Mouse (Mus musculus): ENCODE results near the gene Gucy2g. TPM values are rescaled to one million over a fixed set of nuclear protein-coding genes. Genes with fewer than 3 reads are reported as not detected.

The Gucy2g gene
- total and polyA plus RNA-seq, 3 experiments = 0.65 to 2.4 TPM; not detected in 1

DNA sequence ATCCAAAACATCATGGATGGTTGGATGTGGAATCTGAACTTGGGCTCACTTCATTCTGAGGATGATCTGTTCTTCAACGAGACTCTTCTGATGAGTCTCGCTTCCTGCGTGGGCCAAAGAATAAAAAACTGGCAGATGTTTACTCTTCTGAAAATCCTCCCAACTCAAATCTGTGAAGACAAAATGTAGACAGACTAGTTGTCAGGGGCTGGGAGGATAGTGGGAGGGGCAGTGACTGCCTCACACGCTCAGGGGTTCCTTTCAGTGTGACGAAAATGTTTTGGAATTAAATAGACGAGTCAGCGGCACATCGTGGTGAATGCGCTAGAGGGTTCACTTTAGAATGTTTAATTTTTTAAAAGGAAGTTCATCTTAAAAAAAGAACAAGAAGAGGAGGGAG is 15.1 kb upstream of the Gucy2g start:
- Histone ChIP-seq H3K36me3 (ENCODE audit: control insufficient read depth in 1 of 2, insufficient read depth in 2 of 2, low read length in 2 of 2) (peaks cover 6 to 56% of the 10 kb centered on the region in 2 experiments), H3K4me3 (ENCODE audit: control insufficient read depth in 1 of 2, insufficient read depth in 1 of 2, low read depth in 2 of 2, low read length in 2 of 2) (no peak overlapping the region), H3K79me2 (ENCODE audit: control insufficient read depth, insufficient read depth, low read length, poor library complexity) (peaks cover 64% of the 10 kb centered on the region), H3K4me1 (ENCODE audit: control insufficient read depth in 1 of 2, insufficient read depth in 2 of 2, low read length in 2 of 2) (peaks cover 41 to 48% of the 10 kb centered on the region in 2 experiments), H3K9ac (ENCODE audit: control insufficient read depth, low read depth, low read length, poor library complexity, severe bottlenecking) (peak overlapping the region; percentile 5; the same call in 1 of the 2 replicates), H3K27ac (ENCODE audit: control insufficient read depth, low read depth, low read length) (no peak overlapping the region), H3K27me3 (ENCODE audit: control insufficient read depth in 1 of 2, insufficient read depth in 2 of 2, low read length in 2 of 2) (no peaks in the 10 kb centered on the region), H3K9me3 (replicated peaks; ENCODE audit: insufficient read depth, low read length) (no peaks in the 10 kb centered on the region)
- TF ChIP-seq MAX (IDR thresholded peaks at IDR 0.05; ENCODE audit: low read length) = no peak
- 0 out of 2 replicates have a peak, but pooled peaks have one; percentile 15 for TF ChIP-seq CHD1 (IDR thresholded peaks at IDR 0.05; ENCODE audit: low read depth, low read length)
- DNase-seq (ENCODE audit: low read depth, low spot score) = peak; percentile 34

DNA sequence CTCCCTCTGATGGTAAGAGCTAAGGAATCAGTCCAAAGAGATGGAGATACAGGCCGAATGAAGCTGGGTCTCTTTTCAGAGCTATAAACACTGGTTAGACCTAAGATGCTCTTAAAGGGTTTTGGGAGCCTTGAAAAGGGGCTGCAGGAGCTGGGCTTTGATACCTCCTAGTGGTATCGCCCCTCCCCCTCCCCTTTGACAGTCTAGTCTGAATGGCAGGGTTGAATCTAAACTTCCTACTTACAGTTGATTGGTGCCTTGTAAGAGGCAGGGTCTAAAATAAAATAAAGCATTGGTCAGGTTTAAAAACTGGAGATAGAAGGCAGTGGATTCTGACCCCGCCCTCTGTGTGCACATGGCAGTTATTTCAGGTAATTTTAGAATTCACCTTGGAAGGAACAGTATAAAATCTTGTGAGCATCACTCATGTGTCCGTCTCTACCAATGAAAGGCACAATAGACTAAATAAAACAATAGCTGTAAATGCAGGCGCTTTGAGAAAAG is 13.5 kb upstream of the Gucy2g start:
- H3K27ac ChIP-seq (ENCODE audit: control insufficient read depth, low read depth, low read length) = peak overlapping the region; percentile 95
- H3K4me1 ChIP-seq (ENCODE audit: control insufficient read depth in 1 of 2, insufficient read depth in 2 of 2, low read length in 2 of 2) = peaks cover 50 to 60% of the 10 kb centered on the region in 2 experiments
- peak; percentile 78; the same call in 1 of the 2 replicates for TF ChIP-seq MXI1 (IDR thresholded peaks at IDR 0.05; ENCODE audit: low read depth, low read length)
- no peak for TF ChIP-seq RCOR1 (IDR thresholded peaks at IDR 0.05; ENCODE audit: low read depth, low read length)
- peak; percentile 50 for TF ChIP-seq HCFC1 (IDR thresholded peaks at IDR 0.05; ENCODE audit: low read depth, low read length)
- TF ChIP-seq GATA1 (IDR thresholded peaks at IDR 0.05; ENCODE audit: low read depth, low read length) = peak; percentile 56
- 0 out of 2 replicates have a peak, but pooled peaks have one; percentile 12 for TF ChIP-seq KAT2A (conservative IDR thresholded peaks at IDR 0.05; ENCODE audit: low read depth, low read length)
- no peak for TF ChIP-seq UBTF (IDR thresholded peaks at IDR 0.05; ENCODE audit: borderline replicate concordance, insufficient read depth, low read depth, low read length)
- no peak; the same call in none of the 2 replicates for TF ChIP-seq ZMIZ1 (IDR thresholded peaks at IDR 0.05; ENCODE audit: low read depth, low read length)
- TF ChIP-seq ELF1 (IDR thresholded peaks at IDR 0.05; ENCODE audit: low read depth, low read length) = peak; percentile 84
- no peak for TF ChIP-seq E2F4 (IDR thresholded peaks at IDR 0.05; ENCODE audit: borderline replicate concordance, low read depth, low read length)
- TF ChIP-seq NRF1 (IDR thresholded peaks at IDR 0.05; ENCODE audit: insufficient read depth, low read depth, low read length, poor library complexity, severe bottlenecking) = no peak
- peak; percentile 94 for TF ChIP-seq TBP (IDR thresholded peaks at IDR 0.05; ENCODE audit: low read depth, low read length)
- TF ChIP-seq MYB (IDR thresholded peaks at IDR 0.05; ENCODE audit: low read depth, low read length) = peak; percentile 40; the same call in 1 of the 2 replicates
- TF ChIP-seq USF1 (IDR thresholded peaks at IDR 0.05; ENCODE audit: low read depth, low read length) = no peak
- TF ChIP-seq TAL1 (IDR thresholded peaks at IDR 0.05; ENCODE audit: low read length) = no peak
- peak; percentile 92 for TF ChIP-seq SIN3A (IDR thresholded peaks at IDR 0.05; ENCODE audit: low read length)
- peak; percentile 59; the same call in 1 of the 2 replicates for TF ChIP-seq ETS1 (IDR thresholded peaks at IDR 0.05; ENCODE audit: low read depth, low read length)
- TF ChIP-seq MAZ (IDR thresholded peaks at IDR 0.05; ENCODE audit: low read depth, low read length) = 0 out of 2 replicates have a peak, but pooled peaks have one; percentile 28
- TF ChIP-seq MAX (IDR thresholded peaks at IDR 0.05; ENCODE audit: low read length) = peak; percentile 91
- TF ChIP-seq NELFE (IDR thresholded peaks at IDR 0.05; ENCODE audit: low read depth, low read length) = peak; percentile 67
- TF ChIP-seq TCF12 (IDR thresholded peaks at IDR 0.05; ENCODE audit: low read depth, low read length) = peak; percentile 61; the same call in 1 of the 2 replicates
- 0 out of 2 replicates have a peak, but pooled peaks have one; percentile 4 for TF ChIP-seq ZNF384 (IDR thresholded peaks at IDR 0.05; ENCODE audit: low read depth, low read length)
- no peak for TF ChIP-seq CTCF (IDR thresholded peaks at IDR 0.05 in 2 of 3, conservative IDR thresholded peaks at IDR 0.05 in 1 of 3; ENCODE audit: control insufficient read depth in 1 of 3, insufficient read depth in 1 of 3, low read depth in 2 of 3, low read length in 3 of 3, poor library complexity in 1 of 3, severe bottlenecking in 1 of 3)
- no peak for TF ChIP-seq USF2 (IDR thresholded peaks at IDR 0.05; ENCODE audit: borderline replicate concordance in 1 of 2, insufficient read depth in 1 of 2, low read depth in 1 of 2, low read length in 2 of 2)
- 0 out of 4 replicates have a peak, but pooled peaks of 1 of the 2 experiments have one; percentile 31 for TF ChIP-seq EP300 (IDR thresholded peaks at IDR 0.05; ENCODE audit: low read depth in 1 of 2, low read length in 2 of 2)
- peak; percentile 77 for TF ChIP-seq POLR2AphosphoS2 (IDR thresholded peaks at IDR 0.05; ENCODE audit: low read length)
- TF ChIP-seq POLR2A (IDR thresholded peaks at IDR 0.05; ENCODE audit: control insufficient read depth in 1 of 2, insufficient read depth in 1 of 2, low read depth in 1 of 2, low read length in 2 of 2, poor library complexity in 1 of 2) = peak in 1 of 2 experiments; percentile 75; a peak in 2 of 4 replicates
- peak; percentile 96 for TF ChIP-seq MYC (IDR thresholded peaks at IDR 0.05; ENCODE audit: low read depth, low read length)
- TF ChIP-seq CHD2 (IDR thresholded peaks at IDR 0.05; ENCODE audit: low read length) = peak; percentile 56
- peak overlapping the region; percentile 69 to 80 for H3K4me3 ChIP-seq (ENCODE audit: control insufficient read depth in 1 of 2, insufficient read depth in 1 of 2, low read depth in 2 of 2, low read length in 2 of 2)
- peak overlapping the region; percentile 92 for H3K9ac ChIP-seq (ENCODE audit: control insufficient read depth, low read depth, low read length, poor library complexity, severe bottlenecking)
- peak; percentile 97 for DNase-seq (ENCODE audit: low read depth, low spot score)
- H3K9me3 ChIP-seq (replicated peaks; ENCODE audit: insufficient read depth, low read length) = no peaks in the 10 kb centered on the region
- peaks cover 54% of the 10 kb centered on the region for H3K79me2 ChIP-seq (ENCODE audit: control insufficient read depth, insufficient read depth, low read length, poor library complexity)
- no peaks in the 10 kb centered on the region for H3K27me3 ChIP-seq (ENCODE audit: control insufficient read depth in 1 of 2, insufficient read depth in 2 of 2, low read length in 2 of 2)
- H3K36me3 ChIP-seq (ENCODE audit: control insufficient read depth in 1 of 2, insufficient read depth in 2 of 2, low read length in 2 of 2) = peaks cover 0 to 67% of the 10 kb centered on the region in 2 experiments; a peak in 3 of 4 replicates

Measured in MEL (cell line).